Mouse (Mus musculus) adrenal gland, adult 8-10 months (tissue): ENCODE measurements around the gene Gm10330. TPM values are rescaled to one million over a fixed set of nuclear protein-coding genes. Genes with fewer than 3 reads are reported as not detected.
"Not testable (repeated sequence)": the region's sequence is repeated elsewhere in the genome, so short reads cannot be mapped to it uniquely, and the experiment has no call there.

Experiments
- DNase-seq: peaks from one replicate; pipeline ENCODE4 v3.0.0; 2022
- total RNA-seq, 4 experiments: library from RNA; stranded (reverse); gene quantifications; 2 replicates each; pipeline ENCODE4 v1.2.4; 2022

Gene Gm10330
- under 1 TPM in 1 of 4 experiments, not detected in 3; 0.28 TPM for total RNA-seq

GRCm38 (mm10) chr12:23780165-23780564 lies at the start of gene Gm10330:
Gm10330 (minus strand) TSS chr12:23780265.
- DNase-seq = not testable (repeated sequence)

GRCm38 (mm10) chr12:23800776-23801175 lies 20.7 kb upstream of the Gm10330 start:
- DNase-seq = not testable (repeated sequence)

GRCm38 (mm10) chr12:23800366-23800765 lies 20.3 kb upstream of the Gm10330 start:
- DNase-seq = not testable (repeated sequence)
